Mouse (Mus musculus) urinary bladder, postnatal 36 days (tissue): ENCODE measurements at regions not wholly inside any gene's neighbourhood (a gene's known extent, or its start where the extent isn't known, plus 50 kb on each side); places are given as distances from the start of the nearest gene placed in this dataset.
A peak's percentile ranks its signal among the peaks of the same experiment; 100 is the strongest.

ENCODE experiments used
- DNase-seq, 2 experiments: peaks; one replicate each; pipeline ENCODE4 v3.0.0; 2022; ENCODE audit warnings: low spot score in 2 of 2, mixed read lengths in 1 of 2

DNA sequence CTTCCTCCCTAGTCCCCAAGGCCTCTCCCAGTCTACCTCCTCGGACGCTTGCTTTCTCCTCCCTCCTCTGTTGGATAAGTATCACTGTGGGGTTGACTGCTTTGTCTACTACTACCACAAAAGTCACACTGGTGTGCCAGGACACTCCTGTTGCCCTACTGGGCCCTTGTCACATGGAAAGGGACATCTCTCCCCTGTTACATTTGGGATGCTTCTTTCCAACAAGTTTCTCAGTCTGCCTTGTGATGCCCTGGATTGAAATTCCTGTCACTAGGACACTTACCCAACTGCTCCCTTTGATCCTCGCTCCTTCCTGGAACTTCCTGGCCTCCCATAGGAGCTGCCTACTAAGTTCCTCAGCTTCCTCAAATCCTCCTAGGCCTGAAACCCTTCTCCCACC lies 501.9 kb upstream of the Nox3 start:
- no peak for DNase-seq

DNA sequence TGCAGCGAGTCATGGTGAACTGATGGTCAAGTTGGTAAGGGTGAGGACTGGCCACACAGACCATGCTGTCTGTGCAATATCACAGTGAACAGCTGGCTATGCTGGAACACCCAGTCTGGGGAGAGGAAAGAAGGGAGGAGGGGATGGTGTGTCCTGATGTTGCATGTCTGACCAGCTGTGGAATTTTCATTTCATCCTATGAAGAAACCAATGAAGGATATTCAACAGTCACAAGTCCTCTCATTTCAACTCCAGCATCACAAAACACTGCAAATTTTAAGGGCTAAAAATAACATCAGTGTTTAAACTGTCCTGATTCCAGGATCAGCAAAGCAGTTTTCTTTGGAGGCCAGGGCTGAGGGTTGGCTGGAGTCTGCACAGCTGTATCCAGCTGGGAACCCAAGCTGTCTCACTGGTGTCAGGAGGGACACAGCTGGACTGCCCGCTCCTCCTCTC lies 503.7 kb upstream of the Nox3 start:
- peak; percentile 9 to 17 for DNase-seq

DNA sequence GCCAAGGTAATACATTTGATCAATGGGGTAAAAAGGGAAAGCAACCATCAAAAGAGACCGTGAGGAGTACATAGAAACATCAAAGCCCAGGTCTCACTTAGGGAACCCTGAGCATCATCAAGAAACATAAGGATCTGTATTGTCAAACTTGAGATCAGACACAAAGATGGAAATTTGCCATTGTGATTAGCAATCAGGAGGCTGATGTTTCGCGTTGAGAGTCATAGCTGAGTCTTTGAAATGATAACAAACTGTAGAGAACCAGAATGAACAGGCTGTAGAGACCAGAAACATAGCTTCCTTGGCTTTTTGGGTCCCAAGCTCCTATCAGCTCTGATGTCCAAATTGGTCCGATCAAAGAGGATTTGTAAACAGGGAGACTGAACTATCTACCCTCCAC lies 505.2 kb upstream of the Nox3 start:
- no peak for DNase-seq

DNA sequence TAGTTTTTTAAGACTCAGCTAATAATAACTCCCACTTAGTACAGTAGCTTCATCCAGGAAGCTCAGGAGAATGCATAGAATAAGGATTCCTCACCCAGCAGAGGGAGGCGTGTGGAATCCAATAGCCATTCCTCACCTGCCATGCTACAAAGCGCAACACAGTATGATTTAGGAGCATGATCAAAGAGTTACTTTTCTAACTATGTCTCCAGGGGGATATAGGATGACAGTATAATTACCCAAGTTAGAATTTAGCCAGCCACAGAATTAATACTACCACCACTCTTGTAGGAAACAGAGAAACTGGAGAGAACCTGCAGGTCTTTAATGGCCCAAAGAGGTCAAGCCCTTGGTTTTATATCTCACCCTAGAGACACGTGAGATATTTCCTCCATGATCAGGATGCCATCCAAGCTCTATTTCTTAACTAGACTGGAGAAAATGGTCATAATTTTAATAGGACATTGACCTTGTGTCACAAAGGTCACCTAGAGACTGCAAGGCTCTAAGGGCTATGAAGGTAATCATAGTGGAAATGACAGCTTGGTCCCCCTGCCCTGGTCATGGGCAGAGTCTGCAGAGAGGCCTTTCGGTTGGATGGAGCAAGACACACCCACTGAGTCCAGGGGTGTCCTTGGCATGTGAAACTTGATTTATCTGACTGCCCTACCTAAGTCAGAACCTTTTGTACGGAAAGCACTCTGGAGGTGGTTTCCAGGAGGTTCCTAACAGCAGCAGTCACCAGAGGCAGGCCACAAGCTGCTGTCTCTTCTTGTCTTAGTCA lies 512.3 kb upstream of the Nox3 start:
- DNase-seq = no peak

DNA sequence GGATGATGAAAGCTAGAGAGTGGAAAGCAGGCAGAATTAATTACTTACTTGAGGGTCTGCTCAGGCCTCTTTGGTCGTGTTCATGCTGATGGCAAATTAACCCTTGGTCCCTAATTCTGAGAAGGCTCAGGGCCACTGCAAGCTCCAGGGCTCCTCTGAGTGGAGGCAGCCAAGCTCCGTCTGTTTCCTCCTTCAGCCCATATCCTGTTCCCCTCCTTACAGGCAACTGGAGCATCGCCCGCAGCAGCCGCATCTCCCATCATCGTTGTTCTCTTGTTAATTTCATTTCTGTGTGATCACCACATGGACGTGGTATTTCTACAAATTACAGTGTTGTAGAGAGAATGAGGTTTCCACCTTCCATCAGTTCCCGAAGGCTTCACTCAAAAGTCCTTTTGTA lies 513.6 kb upstream of the Nox3 start:
- DNase-seq = no peak

DNA sequence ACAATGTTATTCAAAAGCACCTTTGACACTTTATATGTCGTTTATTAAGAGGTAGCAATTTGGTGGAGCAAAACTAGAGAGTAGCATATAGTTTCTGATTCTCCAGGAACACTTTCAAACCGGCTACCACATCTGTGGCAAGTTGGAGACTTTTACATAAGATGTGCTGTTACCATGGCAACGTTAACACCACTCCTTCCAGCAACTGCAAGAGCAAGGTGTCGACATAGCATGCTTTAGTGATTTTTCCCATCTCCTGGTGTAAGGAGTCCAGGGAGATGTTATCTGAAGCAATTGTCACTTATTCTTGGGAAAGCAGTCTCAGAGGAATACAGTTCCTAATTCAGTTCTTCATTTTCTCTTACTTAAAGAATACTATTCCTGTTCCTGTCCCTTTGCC lies 516.5 kb upstream of the Nox3 start:
- no peak for DNase-seq

DNA sequence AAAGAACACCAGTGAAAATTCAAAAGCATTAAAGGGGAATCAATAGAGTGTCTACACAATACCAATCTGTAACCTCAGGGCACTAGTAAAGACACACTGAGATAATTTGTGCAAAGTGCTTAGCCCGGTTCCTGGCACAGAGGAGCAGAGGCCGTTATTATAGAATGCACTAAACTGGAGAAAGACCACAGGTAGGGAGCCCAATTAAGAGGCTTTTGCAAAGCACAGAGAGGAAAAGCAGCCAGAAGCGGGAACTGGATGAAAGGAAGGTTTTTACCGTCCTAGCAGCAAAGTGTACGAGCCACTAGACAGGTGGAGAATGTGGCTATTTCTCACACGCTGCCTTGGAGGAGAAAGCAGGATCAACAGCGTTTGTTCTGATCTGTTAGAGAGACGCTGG lies 518.9 kb upstream of the Nox3 start:
- DNase-seq = no peak

DNA sequence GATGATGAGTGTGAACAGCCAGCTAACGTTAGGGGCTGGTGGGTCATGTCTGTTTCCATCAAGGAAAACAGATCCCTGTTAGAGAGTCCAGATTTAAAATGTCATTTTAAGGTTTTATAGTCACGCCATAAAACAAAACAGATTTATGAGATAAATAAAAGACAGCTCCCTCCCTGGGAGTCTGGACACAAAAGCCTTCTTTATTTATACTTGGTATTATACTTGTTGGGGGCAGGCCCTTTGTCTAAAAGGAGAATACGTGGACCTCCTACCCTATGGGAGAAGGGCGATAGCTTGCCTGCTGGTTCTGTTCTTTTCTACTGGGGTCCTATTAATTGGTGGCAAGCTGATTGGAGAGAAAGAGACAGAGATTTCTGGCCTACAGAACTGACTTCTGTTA lies 520.1 kb upstream of the Nox3 start:
- no peak for DNase-seq

DNA sequence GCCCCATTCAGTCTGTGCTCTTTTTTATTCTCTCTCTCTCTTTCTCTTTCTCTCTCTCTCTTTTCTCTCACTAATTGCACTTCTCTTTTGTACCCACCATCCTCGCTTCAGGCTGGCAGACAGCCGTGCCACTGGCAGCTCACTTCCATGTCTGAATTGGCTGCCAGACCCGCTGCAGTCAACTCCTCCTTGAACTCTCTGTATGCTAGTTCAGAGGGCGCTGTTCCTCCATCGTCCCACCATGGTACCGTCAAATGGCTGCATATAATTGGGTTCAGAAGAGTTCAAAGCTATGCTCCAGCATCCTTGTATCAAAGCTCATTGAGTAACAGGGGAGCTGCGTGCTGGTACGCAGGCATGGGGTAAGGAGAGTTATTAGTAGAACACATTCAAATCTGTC lies 520.7 kb upstream of the Nox3 start:
- no peak for DNase-seq

DNA sequence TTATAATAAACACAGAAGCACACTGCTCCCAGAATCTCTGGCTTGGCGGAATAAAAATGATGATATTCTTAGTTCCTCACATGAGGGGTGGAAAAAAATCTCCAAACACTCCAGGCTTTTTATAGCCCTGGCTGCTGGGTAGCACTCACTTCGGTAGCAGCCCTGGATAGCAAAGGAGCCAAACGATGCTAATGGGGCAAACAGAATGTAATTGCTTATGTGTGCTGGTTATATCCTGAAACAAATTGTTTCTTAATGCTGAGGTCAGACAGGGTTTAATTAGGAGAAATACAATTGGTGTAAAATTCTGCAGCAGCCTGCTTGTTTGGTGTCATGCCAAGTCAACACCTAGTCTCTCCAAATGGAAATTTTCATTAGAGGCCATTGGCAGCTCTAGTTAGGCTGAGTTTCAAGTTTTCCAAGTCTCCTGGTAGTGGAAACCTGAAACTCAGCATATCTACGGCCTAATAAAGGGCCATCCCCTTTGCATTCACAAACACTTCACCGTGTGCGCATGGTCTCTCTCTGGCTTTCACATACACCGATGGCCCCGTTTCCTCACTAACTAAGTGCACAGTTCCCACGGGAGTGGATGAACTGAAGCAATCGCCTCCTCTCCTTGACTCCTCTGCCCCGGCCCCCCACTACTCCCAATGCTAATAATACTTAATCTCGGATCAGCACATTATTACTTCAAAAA lies 524.8 kb upstream of the Nox3 start:
- no peak for DNase-seq

DNA sequence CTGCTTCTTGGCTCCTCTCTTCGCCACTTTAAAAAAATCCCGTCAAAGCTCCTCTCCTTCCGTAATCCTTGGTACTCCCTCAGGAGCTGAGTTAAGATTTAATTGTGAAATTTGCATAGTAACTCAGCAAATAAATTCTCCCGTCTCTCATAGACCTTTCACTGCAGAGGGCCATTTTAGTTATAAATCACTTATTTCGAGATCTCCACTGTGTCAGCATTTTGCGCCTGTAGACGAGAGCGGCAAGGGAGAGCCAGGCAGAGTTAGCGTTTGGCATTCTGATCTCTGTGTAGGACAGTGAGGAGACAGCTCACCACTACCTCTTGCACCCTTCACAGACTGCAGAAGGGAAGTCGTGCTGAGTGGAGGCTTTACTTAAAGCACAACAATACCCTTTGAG lies 531.8 kb upstream of the Nox3 start:
- no peak for DNase-seq

DNA sequence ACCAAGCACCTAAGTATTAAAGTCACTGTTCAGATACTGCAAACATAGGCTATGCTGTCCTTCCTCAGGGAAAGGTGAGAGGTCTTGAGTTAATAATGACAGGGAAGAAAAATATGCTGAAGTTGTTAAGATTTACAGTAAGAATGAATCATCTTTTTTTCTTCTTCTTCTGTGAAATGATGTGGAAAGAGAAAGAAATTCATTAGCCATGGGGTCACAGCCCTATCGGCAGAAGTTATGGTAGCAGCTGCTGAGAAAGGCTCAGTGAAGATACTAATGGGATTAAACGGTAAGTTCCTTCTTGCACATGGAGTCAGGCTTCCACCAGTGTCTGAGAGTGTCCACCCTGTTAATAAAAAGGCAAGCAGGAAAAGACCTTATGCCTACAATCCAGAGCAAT lies 533.9 kb upstream of the Nox3 start:
- no peak for DNase-seq

DNA sequence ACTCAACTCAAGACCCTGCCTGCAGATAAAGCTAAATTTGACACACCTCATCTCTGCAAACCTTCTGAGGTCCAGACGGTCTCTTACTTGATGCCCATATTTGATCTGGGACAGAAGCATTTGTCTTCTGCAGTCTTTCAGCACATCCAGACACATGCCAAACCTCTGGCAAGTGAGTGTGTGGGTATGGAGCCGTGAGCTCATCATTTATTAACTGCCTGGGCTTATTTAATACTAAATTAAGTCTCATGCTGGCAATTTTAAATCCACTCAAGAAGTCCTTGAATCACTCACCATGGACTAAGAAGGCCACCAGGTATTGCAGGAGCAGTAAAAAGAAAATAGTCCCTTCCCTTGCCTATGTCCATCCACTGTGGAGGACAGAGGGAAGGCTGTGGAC lies 554.4 kb upstream of the Nox3 start:
- no peak for DNase-seq

DNA sequence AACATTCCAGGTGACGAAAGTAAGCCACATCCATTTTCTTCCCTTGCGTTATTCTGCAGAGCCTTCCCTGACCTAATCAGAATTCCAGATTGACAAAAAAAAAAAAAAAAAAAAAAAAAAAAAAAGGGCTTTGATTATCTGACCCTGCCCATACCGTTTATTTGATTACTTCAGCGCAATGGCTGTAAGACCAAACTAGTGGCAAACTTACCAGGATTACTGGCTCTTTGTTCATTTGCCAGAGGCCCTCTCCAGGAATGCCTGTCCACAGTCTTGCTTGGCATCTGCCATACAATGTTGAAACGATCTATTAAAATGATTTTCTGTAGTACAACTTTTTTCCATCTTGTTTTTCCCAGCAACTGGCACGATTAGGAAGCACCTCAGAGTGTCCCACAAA lies 569.4 kb upstream of the Nox3 start:
- no peak for DNase-seq

DNA sequence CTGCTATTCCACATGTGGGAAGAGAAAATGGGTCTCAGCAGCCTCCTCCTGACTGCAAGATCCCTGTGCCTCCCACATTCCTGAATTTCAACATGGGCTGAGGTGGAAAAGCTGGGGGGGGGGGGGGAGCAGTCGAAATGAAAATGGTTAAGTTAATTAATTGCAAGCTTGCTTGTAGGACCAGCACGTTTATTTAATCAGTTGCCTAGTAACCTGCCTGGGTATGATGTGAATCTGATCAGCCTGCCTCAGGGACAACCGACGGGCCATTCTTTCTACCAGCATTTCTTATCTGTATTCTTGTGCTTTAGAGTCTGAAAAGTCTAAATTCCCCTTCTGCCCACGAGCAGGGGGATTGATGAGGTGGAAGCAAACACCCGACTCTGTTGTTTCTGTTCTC lies 569.9 kb upstream of the Nox3 start:
- no peak for DNase-seq

DNA sequence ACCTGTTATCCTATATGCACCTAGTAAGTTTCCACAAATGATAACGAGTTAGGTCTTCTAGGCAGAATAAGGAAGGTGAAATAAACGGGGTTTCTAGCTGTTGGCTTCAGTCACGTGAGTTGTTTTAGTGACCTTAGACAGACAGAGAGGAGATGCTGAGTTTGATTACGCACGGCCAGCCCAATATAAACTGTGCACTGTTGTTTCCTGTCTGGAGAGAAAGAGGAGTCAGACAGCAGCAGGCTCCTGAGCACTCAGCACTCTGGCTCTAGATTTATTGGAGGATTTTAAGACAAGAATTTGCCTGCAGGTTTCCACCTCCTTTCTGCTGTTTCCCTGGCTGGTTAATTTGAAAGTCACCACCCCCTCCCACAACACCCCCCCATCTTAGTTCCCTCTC lies 570.4 kb upstream of the Nox3 start:
- DNase-seq = no peak

DNA sequence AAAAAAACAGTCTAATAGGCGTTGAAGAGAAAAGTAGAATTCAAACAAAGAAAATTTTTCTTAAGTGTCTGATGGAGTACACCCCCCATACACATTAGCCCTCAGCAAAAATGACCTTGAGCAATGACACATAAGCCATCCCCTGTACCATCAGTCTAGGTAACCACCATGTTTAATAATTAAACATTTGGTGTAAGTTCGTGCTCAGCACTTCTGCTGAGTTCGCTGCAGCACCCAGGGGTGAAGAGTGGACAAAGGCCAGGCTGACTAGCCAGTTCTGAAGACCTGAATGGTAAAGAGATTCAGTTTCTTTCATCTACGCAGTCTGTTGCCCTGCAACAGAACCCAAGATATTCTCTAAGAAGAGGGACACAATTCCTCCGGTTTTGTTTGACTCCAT lies 572.3 kb upstream of the Nox3 start:
- no peak for DNase-seq

DNA sequence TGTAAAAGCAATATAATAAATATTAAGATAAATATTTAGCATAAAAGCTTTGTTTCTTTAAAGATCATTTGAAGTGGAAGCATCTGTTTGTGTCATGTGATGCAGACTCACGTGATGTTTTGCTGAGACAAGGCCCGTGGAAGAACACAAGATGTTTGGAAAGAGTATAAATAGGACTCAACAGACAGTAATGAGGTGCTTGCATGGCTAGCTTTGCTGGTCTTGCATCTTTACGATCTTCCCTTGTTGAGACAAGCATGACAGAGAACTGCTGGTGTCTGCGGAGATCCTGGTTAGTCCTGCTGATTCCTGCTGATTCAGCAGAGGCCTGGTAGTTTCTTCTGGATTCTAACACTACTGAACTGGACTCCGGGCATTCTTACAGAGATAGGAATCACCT lies 576.4 kb upstream of the Nox3 start:
- no peak for DNase-seq

DNA sequence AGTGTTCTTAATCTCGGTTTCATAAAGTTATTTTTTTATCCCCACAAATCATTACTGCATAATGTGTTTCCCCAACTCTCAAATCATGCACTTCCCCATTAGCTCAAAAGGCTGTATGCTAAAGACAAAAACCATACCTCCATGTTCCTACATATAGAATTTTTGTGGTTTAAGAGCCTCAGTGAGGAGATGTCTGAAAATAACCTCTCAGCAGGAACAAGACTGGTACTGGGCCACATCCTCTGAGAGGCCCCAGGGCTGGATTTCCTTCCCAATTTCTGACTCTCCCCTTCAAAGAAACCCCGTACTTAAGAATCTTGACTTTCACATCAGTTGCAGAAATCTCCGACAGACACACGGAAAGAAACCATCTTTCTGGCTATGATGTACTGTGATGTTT lies 580.7 kb upstream of the Nox3 start:
- no peak for DNase-seq

DNA sequence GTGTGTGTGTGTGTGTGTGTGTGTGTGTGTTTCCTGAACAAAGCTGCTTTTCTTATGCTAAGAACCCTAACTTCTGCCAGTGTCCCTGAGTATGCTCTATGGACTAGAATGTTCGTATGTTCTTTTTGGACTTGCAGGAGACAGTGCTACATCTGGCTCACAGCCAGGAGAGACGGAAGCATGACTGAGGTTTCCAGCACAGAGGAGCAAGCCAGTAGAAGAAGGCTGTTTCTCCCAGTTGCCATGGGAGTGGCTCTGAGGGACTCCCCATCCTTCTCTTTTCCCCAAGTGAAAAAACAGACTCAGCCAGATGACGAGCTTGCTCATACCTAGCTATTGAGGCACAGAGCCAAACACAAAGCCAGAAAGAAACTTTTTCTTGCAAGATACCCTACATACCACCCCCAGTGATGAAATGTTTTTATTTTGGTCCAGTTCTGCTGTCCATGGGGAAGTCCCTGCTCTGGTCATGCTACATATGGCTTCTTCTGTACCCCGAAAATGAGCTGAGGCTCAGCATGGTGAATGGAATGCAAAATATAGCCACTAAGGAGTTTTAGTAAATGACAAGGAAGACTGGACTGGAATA lies 582.3 kb upstream of the Nox3 start:
- DNase-seq = no peak

DNA sequence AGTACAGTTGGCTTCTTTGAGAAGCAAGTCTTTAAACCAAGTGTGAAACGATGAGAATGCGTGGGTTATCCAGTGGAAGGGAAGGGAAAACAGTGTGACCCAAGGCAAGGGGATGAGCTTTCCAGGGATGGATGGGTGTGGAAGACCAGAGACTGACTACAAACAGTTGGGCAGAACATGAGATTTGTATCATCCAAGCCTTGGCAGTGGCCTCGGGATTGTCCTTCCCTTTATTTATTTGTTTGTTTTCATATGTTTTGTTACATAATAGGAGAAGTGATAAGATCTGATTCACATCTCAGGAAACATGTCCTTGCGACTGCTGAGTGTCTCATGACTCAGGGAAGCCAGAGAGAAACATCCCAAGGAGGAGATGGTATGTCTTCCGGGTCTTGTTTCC lies 585.4 kb upstream of the Nox3 start:
- no peak for DNase-seq

DNA sequence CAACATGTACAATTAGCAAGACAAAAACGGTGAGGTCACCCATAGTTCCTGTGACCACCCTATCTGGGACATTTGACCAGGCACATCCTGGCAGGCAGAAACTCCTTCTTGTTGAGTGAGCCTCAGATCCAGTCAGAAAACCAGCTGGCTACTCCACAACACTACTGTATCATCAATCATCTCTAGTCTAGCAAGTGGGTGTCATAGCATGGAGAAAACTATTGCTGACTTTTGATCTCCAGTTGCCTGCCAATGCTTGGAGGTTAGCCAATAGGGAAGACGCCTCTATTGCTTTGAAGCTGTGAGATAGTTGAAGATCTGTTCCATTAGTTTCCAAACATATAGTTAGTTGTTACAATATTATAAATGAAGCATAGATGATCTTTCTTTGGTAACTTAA lies 595.4 kb upstream of the Nox3 start:
- no peak for DNase-seq

DNA sequence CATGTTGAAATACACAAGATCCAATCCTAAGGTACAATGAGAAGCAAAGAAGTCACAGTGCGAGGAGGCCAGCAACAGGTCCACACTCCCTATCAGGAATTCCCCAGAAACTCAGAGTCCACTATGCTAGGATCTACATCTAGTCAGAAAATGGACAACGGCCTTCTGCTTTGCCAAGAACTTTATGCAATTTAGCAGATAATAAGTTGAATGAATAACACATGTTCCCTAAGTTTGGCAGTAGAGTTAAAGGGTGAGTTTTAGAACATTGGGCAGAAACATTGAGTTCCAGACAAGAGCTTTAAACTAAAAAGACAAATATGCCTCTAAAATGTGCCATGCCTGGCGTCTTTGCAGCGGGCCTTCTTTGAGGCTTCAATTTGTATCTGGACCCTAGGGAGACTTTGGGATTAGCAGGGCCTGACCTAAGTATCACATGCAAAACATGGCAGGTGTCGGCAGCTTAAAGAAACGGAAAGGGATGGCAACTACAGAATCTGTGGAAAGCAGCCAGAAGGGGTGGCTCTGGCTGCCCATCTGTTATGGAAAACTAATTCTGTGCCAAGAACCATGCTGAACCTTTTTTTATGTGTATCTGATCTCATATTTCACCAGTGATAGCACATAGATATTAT lies 600.6 kb upstream of the Nox3 start:
- no peak for DNase-seq
